Mouse (Mus musculus): Measurements from ENCODE around the gene Rbks. TPM values are rescaled to one million over a fixed set of nuclear protein-coding genes. Genes with fewer than 3 reads are reported as not detected.

The Rbks gene
- polyA plus RNA-seq (2017; shearing (Covaris generic)): 15.9 TPM

GRCm38 (mm10) chr5:31696971-31697643 lies at the start of gene Rbks:
TSS of gene Rbks (minus strand) at chr5:31697627.

DNA sequence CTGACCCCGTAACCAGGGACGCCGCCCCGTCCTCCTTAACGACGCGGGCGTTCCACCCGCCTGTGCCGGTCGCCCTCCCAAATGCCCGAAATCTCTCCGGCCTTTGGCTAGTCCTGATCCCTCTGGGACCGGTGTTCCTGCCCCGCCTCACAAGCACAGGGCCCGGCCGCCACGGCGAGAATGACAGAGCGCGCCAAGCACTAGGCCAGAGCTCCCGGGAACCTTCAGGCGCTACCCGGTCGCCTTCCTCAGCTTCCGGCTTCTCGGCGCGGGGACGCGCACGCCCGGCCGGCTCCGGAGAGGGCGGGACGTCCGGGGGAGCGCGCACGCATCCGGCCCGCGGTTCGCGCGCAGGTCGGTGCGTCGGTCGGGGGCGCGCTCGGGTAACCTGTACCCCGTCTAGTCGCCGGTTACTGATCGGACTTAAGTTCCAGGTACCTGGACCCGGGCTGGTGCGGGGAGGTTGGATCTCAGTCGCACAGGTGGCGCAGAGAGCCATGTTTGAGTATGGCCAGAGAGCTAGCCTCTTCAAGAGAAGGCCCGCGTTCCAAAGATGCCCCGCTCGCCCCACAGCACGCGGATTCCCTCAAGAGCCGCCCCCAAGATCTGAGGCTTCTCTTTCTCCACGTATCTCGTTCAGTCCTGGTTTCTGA lies 343 bp upstream of the Rbks start, which contains the start of gene Babam2:
TSS of gene Babam2 (plus strand) at position 41 of the 653 bp plus-strand sequence.

DNA sequence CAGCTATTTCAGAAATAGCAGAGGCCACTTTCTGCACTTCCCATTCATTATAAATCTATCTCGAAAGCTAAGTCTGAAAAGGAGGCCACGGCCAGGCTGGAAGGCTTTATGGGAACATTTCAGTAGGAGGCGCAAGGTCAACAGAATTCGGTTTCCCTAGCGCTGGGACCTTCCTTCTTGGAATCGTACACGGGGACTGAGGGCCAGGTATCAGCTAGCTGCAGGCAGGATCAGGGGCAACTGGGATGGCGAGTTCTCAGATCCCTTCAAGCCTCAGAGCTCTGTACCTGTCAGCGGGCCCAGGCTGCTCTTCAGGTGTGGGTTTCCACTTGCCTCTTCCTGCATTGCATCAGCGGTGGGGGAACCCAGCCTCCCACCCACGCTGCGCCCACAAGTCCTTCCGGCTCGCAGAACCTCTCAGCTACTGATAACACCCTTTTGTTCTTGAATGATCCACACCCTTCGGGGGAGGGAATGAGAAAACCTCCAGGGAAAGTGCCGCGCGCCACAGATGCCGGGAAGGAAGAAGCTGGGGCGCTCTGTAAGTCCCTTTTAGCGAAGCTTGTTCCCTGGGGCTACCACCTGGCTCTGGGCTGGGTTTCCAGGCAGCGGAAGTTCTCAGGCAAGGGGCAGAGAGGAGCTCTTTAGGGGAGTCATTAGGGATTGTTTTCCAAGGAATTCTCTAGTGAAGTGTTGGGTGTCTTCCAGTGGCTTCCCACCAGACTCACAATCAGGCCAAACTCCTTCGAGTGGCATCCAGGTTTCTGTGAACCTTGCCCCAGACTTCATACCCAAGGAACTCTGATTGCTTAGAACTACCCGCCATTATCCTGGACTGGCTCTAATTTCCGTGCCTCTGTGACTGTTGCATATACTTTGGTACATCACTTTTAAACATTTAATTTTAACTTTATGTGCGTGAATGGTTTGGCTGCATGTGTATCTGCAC lies 100.7 kb downstream of the Rbks start, which contains the start of gene Mrpl33:
TSS of gene Mrpl33 (plus strand) at position 455 of the 949 bp plus-strand sequence.

Other genes with a start within 250 kb of the Rbks start
- gene Zfp512, start 245.2 kb downstream of the Rbks start, polyA plus RNA-seq (2017; shearing (Covaris generic)): 32.7 TPM
- gene 4930548H24Rik, start 211.9 kb downstream of the Rbks start, polyA plus RNA-seq (2017; shearing (Covaris generic)): not detected
- gene Gpn1, start 202.9 kb downstream of the Rbks start, polyA plus RNA-seq (2017; shearing (Covaris generic)): 30.7 TPM
- gene Slc4a1ap, start 170.6 kb downstream of the Rbks start, polyA plus RNA-seq (2017; shearing (Covaris generic)): 53.6 TPM
- gene Supt7l, start 169.8 kb downstream of the Rbks start, polyA plus RNA-seq (2017; shearing (Covaris generic)): 11.5 TPM
- gene Mrpl33, start 100.7 kb downstream of the Rbks start, polyA plus RNA-seq (2017; shearing (Covaris generic)): 187 TPM
- gene Babam2, start 57 bp upstream of the Rbks start, polyA plus RNA-seq (2017; shearing (Covaris generic)): 40.7 TPM

Data from effector memory CD4-positive, alpha-beta T cell, adult 5 months (primary cell).